Mouse (Mus musculus) megakaryocyte, embryonic 14.5 days (primary cell): ENCODE measurements at regions not wholly inside any gene's neighbourhood (a gene's known extent, or its start where the extent isn't known, plus 50 kb on each side); places are given as distances from the start of the nearest gene placed in this dataset.

Source experiments
- FLI1 ChIP-seq: IDR thresholded peaks from 2 replicates; pipeline ENCODE4 v1.6.1; 2012; ENCODE audit warnings: low read length, inconsistent platforms, mixed read lengths
- GATA1 ChIP-seq: IDR thresholded peaks from 3 replicates; pipeline ENCODE4 v1.6.1; 2012; ENCODE audit warnings: mixed read lengths, low read length, inconsistent platforms, borderline replicate concordance

DNA sequence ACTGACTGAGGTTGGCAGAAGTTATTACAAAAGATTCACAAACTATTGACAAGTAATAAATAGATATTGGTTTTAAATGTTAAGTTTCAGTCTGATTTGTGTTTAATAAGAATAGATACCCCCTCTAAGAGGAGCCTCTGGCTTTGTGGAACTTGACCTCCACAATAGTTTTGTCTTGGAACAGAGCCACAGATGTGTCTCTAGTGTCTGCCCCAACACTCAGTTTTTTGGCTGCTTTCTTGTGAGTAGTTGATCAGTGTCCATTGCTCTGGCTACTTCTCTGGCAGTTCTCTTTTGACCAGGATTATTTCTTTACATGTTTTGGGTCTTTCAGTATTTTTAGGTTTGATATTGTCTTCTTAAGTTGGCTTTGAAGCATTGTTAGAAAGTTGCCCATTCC lies 81.6 kb upstream of the Nox3 start:
- TF ChIP-seq GATA1 (no peak), FLI1 (no peak)
